Mouse (Mus musculus) MEL (cell line): Measurements from ENCODE around the gene Negr1. TPM values are rescaled to one million over a fixed set of nuclear protein-coding genes. Genes with fewer than 3 reads are reported as not detected.

Experiments
- DNase-seq: peaks from one replicate; pipeline ENCODE4 v3.0.0; 2011; ENCODE audit warnings: low read depth, low spot score
- H3K27ac ChIP-seq: 2 replicates; pipeline ENCODE4 v1.5.1; 2012; ENCODE audit warnings: low read depth, mild to moderate bottlenecking, control low read depth, low read length, moderate library complexity; ENCODE audit not compliant: control insufficient read depth
- H3K27me3 ChIP-seq, 2 experiments: fragments of 150-350 bp in 1 of 2; sonication (generic) in 1 of 2; 2 replicates each; pipeline ENCODE4 v1.6.1; 2012; ENCODE audit warnings: low read length in 2 of 2, mild to moderate bottlenecking in 2 of 2, improper control_type of control experiment in 1 of 2, moderate library complexity in 1 of 2; ENCODE audit not compliant: insufficient read depth in 2 of 2, control insufficient read depth in 1 of 2
- H3K36me3 ChIP-seq, 2 experiments: 2 replicates each; pipeline ENCODE4 v1.6.1; 2012 to 2014; ENCODE audit warnings: low read length in 2 of 2, improper control_type of control experiment in 1 of 2, inconsistent platforms in 1 of 2, mild to moderate bottlenecking in 1 of 2; ENCODE audit not compliant: insufficient read depth in 2 of 2, control insufficient read depth in 1 of 2
- H3K4me1 ChIP-seq, 2 experiments: fragments of 150-350 bp in 1 of 2; sonication (generic) in 1 of 2; 2 replicates each; pipeline ENCODE4 v1.6.1; 2012; ENCODE audit warnings: low read length in 2 of 2, improper control_type of control experiment in 1 of 2, mild to moderate bottlenecking in 1 of 2; ENCODE audit not compliant: insufficient read depth in 2 of 2, control insufficient read depth in 1 of 2
- H3K4me3 ChIP-seq, 2 experiments: fragments of 150-350 bp in 1 of 2; sonication (generic) in 1 of 2; 2 replicates each; pipeline ENCODE4 v1.5.1; 2012; ENCODE audit warnings: low read depth in 2 of 2, low read length in 2 of 2, mild to moderate bottlenecking in 2 of 2, moderate library complexity in 2 of 2, control low read depth in 1 of 2, improper control_type of control experiment in 1 of 2; ENCODE audit not compliant: control insufficient read depth in 1 of 2, insufficient read depth in 1 of 2
- H3K79me2 ChIP-seq: 2 replicates; pipeline ENCODE4 v1.6.1; 2012; ENCODE audit warnings: mild to moderate bottlenecking, low read length, moderate library complexity; ENCODE audit not compliant: control insufficient read depth, poor library complexity, insufficient read depth
- H3K9ac ChIP-seq: 2 replicates; pipeline ENCODE4 v1.6.1; 2012; ENCODE audit warnings: low read depth, mild to moderate bottlenecking, control low read depth, low read length, moderate library complexity; ENCODE audit not compliant: control insufficient read depth, poor library complexity, severe bottlenecking
- H3K9me3 ChIP-seq: fragments of 150-350 bp; sonication (generic); replicated peaks from 2 replicates; pipeline ENCODE4 v1.6.1; 2012; ENCODE audit warnings: mild to moderate bottlenecking, low read length, improper control_type of control experiment, moderate library complexity; ENCODE audit not compliant: insufficient read depth
- BHLHE40 ChIP-seq: IDR thresholded peaks from 2 replicates; pipeline ENCODE4 v1.6.1; 2012; ENCODE audit warnings: low read depth, mild to moderate bottlenecking, inconsistent platforms, low read length, improper control_type of control experiment, borderline replicate concordance
- CHD1 ChIP-seq: IDR thresholded peaks from 2 replicates; pipeline ENCODE4 v1.6.1; 2012; ENCODE audit warnings: low read depth, mild to moderate bottlenecking, inconsistent platforms, low read length, improper control_type of control experiment
- CHD2 ChIP-seq: IDR thresholded peaks from 2 replicates; pipeline ENCODE4 v1.6.1; 2011; ENCODE audit warnings: low read length, improper control_type of control experiment
- ELF1 ChIP-seq: IDR thresholded peaks from 2 replicates; pipeline ENCODE4 v1.6.1; 2014; ENCODE audit warnings: low read depth, mild to moderate bottlenecking, inconsistent platforms, low read length, improper control_type of control experiment, moderate library complexity
- ETS1 ChIP-seq: IDR thresholded peaks from 2 replicates; pipeline ENCODE4 v1.6.1; 2012; ENCODE audit warnings: low read depth, mild to moderate bottlenecking, inconsistent platforms, low read length, improper control_type of control experiment, moderate library complexity
- GABPA ChIP-seq: IDR thresholded peaks from 2 replicates; pipeline ENCODE4 v1.6.1; 2012; ENCODE audit warnings: low read depth, mild to moderate bottlenecking, inconsistent platforms, low read length, improper control_type of control experiment, moderate library complexity
- GATA1 ChIP-seq: IDR thresholded peaks from 2 replicates; pipeline ENCODE4 v1.6.1; 2011; ENCODE audit warnings: low read depth, low read length, improper control_type of control experiment
- KAT2A ChIP-seq: conservative IDR thresholded peaks from 2 replicates; pipeline ENCODE4 v1.6.1; 2012; ENCODE audit warnings: low read depth, low read length, improper control_type of control experiment, inconsistent platforms
- MAFK ChIP-seq: IDR thresholded peaks from 2 replicates; pipeline ENCODE4 v1.6.1; 2011; ENCODE audit warnings: low read depth, mild to moderate bottlenecking, low read length, improper control_type of control experiment, borderline replicate concordance
- MAX ChIP-seq: IDR thresholded peaks from 2 replicates; pipeline ENCODE4 v1.6.1; 2011; ENCODE audit warnings: low read length, improper control_type of control experiment
- MEF2A ChIP-seq: IDR thresholded peaks from 2 replicates; pipeline ENCODE4 v1.6.1; 2014; ENCODE audit warnings: low read depth, mild to moderate bottlenecking, inconsistent platforms, low read length, improper control_type of control experiment; ENCODE audit not compliant: poor library complexity, insufficient replicate concordance, severe bottlenecking; ENCODE audit errors: extremely low read depth
- MXI1 ChIP-seq: IDR thresholded peaks from 2 replicates; pipeline ENCODE4 v1.6.1; 2011; ENCODE audit warnings: mild to moderate bottlenecking, low read depth, low read length, improper control_type of control experiment
- MYC ChIP-seq: IDR thresholded peaks from 2 replicates; pipeline ENCODE4 v1.6.1; 2011; ENCODE audit warnings: low read depth, mild to moderate bottlenecking, low read length, improper control_type of control experiment, moderate library complexity
- NRF1 ChIP-seq: IDR thresholded peaks from 2 replicates; pipeline ENCODE4 v1.6.1; 2014; ENCODE audit warnings: low read depth, mild to moderate bottlenecking, inconsistent platforms, low read length, improper control_type of control experiment, moderate library complexity; ENCODE audit not compliant: poor library complexity, insufficient read depth, severe bottlenecking
- POLR2A ChIP-seq, 2 experiments: IDR thresholded peaks; 2 replicates each; pipeline ENCODE4 v1.6.1; 2011 to 2012; ENCODE audit warnings: low read length in 2 of 2, mild to moderate bottlenecking in 2 of 2, control low read depth in 1 of 2, improper control_type of control experiment in 1 of 2, low read depth in 1 of 2, moderate library complexity in 1 of 2; ENCODE audit not compliant: control insufficient read depth in 1 of 2, insufficient read depth in 1 of 2, poor library complexity in 1 of 2
- POLR2AphosphoS2 ChIP-seq: IDR thresholded peaks from 2 replicates; pipeline ENCODE4 v1.6.1; 2011; ENCODE audit warnings: low read length, improper control_type of control experiment
- RCOR1 ChIP-seq: IDR thresholded peaks from 2 replicates; pipeline ENCODE4 v1.6.1; 2012; ENCODE audit warnings: low read depth, mild to moderate bottlenecking, inconsistent platforms, low read length, improper control_type of control experiment
- TAL1 ChIP-seq: IDR thresholded peaks from 2 replicates; pipeline ENCODE4 v1.6.1; 2012; ENCODE audit warnings: mild to moderate bottlenecking, inconsistent platforms, low read length, moderate library complexity, mixed read lengths
- TCF12 ChIP-seq: IDR thresholded peaks from 2 replicates; pipeline ENCODE4 v1.6.1; 2014; ENCODE audit warnings: low read depth, mild to moderate bottlenecking, inconsistent platforms, low read length, improper control_type of control experiment, moderate library complexity
- USF1 ChIP-seq: IDR thresholded peaks from 2 replicates; pipeline ENCODE4 v1.6.1; 2014; ENCODE audit warnings: low read depth, mild to moderate bottlenecking, inconsistent platforms, low read length, improper control_type of control experiment, moderate library complexity
- ZC3H11A ChIP-seq: IDR thresholded peaks from 2 replicates; pipeline ENCODE4 v1.6.1; 2012; ENCODE audit warnings: low read depth, mild to moderate bottlenecking, inconsistent platforms, low read length, improper control_type of control experiment
- ZKSCAN1 ChIP-seq: IDR thresholded peaks from 2 replicates; pipeline ENCODE4 v1.6.1; 2012; ENCODE audit warnings: low read depth, mild to moderate bottlenecking, inconsistent platforms, low read length, improper control_type of control experiment, moderate library complexity
- ZMIZ1 ChIP-seq: IDR thresholded peaks from 2 replicates; pipeline ENCODE4 v1.6.1; 2012; ENCODE audit warnings: low read depth, mild to moderate bottlenecking, inconsistent platforms, low read length, improper control_type of control experiment, moderate library complexity
- polyA plus RNA-seq, 2 experiments: library from polyadenylated mRNA; stranded (reverse) in 1 of 2; unstranded in 1 of 2; fragments of >175 nt in 1 of 2; fragments of >200 nt in 1 of 2; gene quantifications; 2 replicates each; pipeline versions ENCODE4 v1.2.1 to v1.2.4; 2012; ENCODE audit warnings: low replicate concordance in 2 of 2, low read depth in 1 of 2; ENCODE audit not compliant: insufficient read length in 2 of 2, insufficient read depth in 1 of 2, missing spikeins in 1 of 2
- total RNA-seq: library from RNA; depleted of rRNA; stranded (reverse); fragments of 300-350 nt; gene quantifications from 2 replicates; pipeline ENCODE4 v1.2.3, GENCODE M21; 2012

The Negr1 gene
- total and polyA plus RNA-seq, 3 experiments, result not detected

GRCm38 (mm10) chr3:157079966-157080306, 518.3 kb downstream of the Negr1 start:
- H3K36me3 ChIP-seq, result no peaks in the 10 kb centered on the region
- H3K9ac ChIP-seq, result no peak overlapping the region
- no peaks in the 10 kb centered on the region for H3K27me3 ChIP-seq
- TF ChIP-seq MYC (no peak), POLR2A (IDR thresholded peaks at IDR 0.05; ENCODE audit: control insufficient read depth in 1 of 2, insufficient read depth in 1 of 2, low read depth in 1 of 2, low read length in 2 of 2, poor library complexity in 1 of 2) (no peak), ELF1 (no peak), GATA1 (no peak), GABPA (no peak), ETS1 (no peak), MAFK (no peak), ZC3H11A (no peak)
- no peak overlapping the region for H3K27ac ChIP-seq
- no peak for DNase-seq
- no peaks in the 10 kb centered on the region for H3K4me1 ChIP-seq
- no peak overlapping the region for H3K4me3 ChIP-seq
- H3K79me2 ChIP-seq, result no peaks in the 10 kb centered on the region
- no peaks in the 10 kb centered on the region for H3K9me3 ChIP-seq

GRCm38 (mm10) chr3:157080585-157080984, 519.0 kb downstream of the Negr1 start:
- Histone ChIP-seq H3K4me3 (no peak overlapping the region), H3K9ac (no peak overlapping the region)
- TF ChIP-seq MEF2A (no peak), CHD1 (no peak), RCOR1 (no peak), CHD2 (no peak), MXI1 (no peak)
- TF ChIP-seq, all 39 proteins: peak for 0
- Histone ChIP-seq H3K36me3 (no peaks in the 10 kb centered on the region), H3K27me3 (no peaks in the 10 kb centered on the region), H3K4me1 (no peaks in the 10 kb centered on the region), H3K9me3 (no peaks in the 10 kb centered on the region), H3K27ac (no peak overlapping the region), H3K79me2 (no peaks in the 10 kb centered on the region)
- DNase-seq, result no peak

- Histone ChIP-seq H3K79me2 (no peaks in the 10 kb centered on the region), H3K9me3 (no peaks in the 10 kb centered on the region), H3K27ac (no peak overlapping the region), H3K9ac (no peak overlapping the region), H3K36me3 (no peaks in the 10 kb centered on the region), H3K4me1 (no peaks in the 10 kb centered on the region), H3K27me3 (no peaks in the 10 kb centered on the region), H3K4me3 (no peak overlapping the region)
- TF ChIP-seq TAL1 (no peak), MAX (no peak), BHLHE40 (no peak), NRF1 (no peak), TCF12 (no peak), GABPA (no peak), MYC (no peak), ZMIZ1 (no peak), USF1 (no peak), KAT2A (no peak), ZKSCAN1 (no peak), POLR2AphosphoS2 (no peak), POLR2A (IDR thresholded peaks at IDR 0.05; ENCODE audit: control insufficient read depth in 1 of 2, insufficient read depth in 1 of 2, low read depth in 1 of 2, low read length in 2 of 2, poor library complexity in 1 of 2) (no peak)
- DNase-seq, result no peak
These were observed 521.5 kb downstream of the Negr1 start for GRCm38 (mm10) chr3:157082808-157083784.
